Mouse (Mus musculus): ENCODE data around the gene Plac1.

The Plac1 gene

GRCm38 (mm10) chrX:53114994-53115393 lies 124.9 kb downstream of the Plac1 start:
- no peak for DNase-seq (ENCODE audit: low read depth in 1 of 2, low spot score in 2 of 2)

DNA sequence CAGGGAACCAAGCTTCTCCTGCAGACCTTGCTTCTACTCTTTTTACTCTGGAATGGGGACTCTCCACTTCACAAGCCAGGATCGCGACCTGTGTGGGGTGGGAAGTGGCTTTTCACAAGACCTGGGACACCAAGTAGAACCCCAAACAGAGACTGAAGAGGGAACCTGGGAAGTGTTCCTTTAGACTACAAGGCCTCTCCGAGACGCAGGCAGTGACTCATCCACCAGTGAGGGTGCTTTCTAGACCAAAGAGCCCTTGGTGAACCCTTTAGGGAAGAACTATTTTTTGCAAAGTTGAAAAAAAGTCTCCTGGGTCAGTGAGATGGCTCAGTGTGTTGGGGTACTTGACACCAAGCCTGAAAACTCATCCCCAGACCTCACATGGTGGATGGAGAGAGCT lies 129.8 kb downstream of the Plac1 start:
- DNase-seq (ENCODE audit: low read depth in 1 of 2, low spot score in 2 of 2), result no peak

- DNase-seq (ENCODE audit: low read depth in 1 of 2, low spot score in 2 of 2), result no peak
These were observed 132.8 kb downstream of the Plac1 start for GRCm38 (mm10) chrX:53107127-53107526.

GRCm38 (mm10) chrX:53101165-53101564 lies 138.7 kb downstream of the Plac1 start:
- no peak for DNase-seq (ENCODE audit: low read depth in 1 of 2, low spot score in 2 of 2)

DNA sequence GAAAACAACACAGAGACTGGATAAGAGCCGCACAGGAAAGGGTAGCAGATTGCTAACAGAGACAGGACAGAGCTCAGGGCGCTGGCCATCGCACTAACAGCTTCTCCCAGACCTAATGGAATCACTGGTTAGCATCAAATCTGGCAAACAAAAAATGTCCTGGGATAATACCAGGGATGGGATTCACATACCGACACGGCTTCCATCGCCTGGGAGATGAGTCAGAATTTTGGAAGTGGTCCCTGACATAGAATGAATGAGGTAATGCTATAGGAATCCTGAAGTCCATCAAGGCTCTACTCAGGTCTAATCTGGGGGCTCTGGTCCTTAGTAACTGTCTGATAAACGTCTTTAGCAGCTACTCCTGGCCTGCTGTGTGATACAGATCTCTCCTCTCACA lies 140.0 kb downstream of the Plac1 start:
- no peak for DNase-seq (ENCODE audit: low read depth in 1 of 2, low spot score in 2 of 2)

GRCm38 (mm10) chrX:53099266-53099665 lies 140.6 kb downstream of the Plac1 start:
- DNase-seq (ENCODE audit: low read depth in 1 of 2, low spot score in 2 of 2), result no peak

DNA sequence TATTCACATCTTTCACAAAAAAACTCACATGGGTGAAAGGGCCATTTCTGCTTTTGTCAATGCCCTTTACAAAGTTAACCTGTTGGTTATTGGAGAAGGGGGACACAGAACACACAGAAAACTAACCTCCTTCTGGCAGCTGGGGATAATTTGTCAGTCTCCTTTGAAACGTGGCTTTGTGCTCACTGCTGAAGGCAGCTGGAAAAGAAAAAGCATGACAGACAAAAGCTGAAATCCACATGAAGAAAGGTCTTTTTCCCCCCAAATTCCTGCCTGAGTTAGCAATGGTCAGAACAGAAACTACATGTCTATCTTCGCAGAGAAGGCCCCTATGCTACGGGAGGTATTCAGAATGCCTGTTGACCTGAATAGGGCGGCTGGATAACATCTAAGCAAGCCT lies 141.6 kb downstream of the Plac1 start:
- DNase-seq (ENCODE audit: low read depth in 1 of 2, low spot score in 2 of 2), result no peak

- DNase-seq (ENCODE audit: low read depth in 1 of 2, low spot score in 2 of 2), result no peak
These were observed 142.1 kb downstream of the Plac1 start for GRCm38 (mm10) chrX:53097786-53098185.

GRCm38 (mm10) chrX:53093381-53093780 lies 146.5 kb downstream of the Plac1 start:
- DNase-seq (ENCODE audit: low read depth in 1 of 2, low spot score in 2 of 2), result no peak

DNA sequence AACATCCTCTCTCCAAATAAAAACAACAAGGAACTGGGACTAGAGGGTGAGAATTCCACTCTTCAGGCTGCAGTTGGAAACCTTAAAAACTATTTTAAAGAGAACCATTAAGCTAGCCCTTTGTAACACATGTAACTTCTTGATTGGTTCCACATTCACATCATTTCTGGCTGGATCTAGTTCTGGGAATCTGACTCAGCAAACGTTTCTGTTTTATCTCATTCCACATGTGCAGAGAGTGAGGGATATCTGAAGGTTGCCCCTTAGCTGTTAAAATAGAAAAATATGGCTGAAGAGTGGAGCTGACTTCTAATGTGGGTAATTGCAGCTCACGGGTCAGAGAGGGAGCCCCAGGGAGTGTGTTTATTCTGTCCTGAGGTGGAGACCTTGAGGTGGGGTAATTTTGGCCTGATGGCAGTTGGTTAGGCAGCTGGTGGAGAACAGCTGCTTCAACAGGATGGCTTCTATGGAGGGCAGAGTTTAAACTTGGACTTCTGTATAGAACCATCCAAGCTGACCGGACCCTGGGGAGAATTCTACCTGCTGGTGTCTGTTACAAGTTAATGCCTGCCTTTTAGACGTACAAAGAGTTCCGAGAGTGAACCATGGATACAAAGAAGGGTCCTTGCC lies 151.1 kb downstream of the Plac1 start:
- no peak for DNase-seq (ENCODE audit: low read depth in 1 of 2, low spot score in 2 of 2)

GRCm38 (mm10) chrX:53087202-53087601 lies 152.7 kb downstream of the Plac1 start:
- no peak for DNase-seq (ENCODE audit: low read depth in 1 of 2, low spot score in 2 of 2)

DNA sequence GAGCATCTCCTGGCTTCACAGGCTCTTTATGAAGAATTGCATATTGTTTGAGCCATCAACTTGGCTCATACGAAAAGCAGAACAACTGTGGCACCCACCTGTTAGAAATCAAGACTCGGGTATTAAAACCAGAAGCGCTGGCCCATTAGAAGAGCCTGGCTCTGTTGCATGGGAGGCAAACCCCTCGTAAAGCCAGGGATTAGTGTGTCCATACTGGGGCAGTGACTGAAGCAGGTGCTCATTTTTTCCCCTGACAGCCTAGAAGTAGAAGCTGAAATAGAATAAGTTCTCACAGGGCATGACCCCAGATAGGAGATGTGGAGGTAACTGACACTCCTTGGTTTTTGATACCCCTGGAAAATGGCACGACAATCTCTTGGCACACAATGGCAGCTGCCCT lies 154.4 kb downstream of the Plac1 start:
- DNase-seq (ENCODE audit: low read depth in 1 of 2, low spot score in 2 of 2), result no peak

DNA sequence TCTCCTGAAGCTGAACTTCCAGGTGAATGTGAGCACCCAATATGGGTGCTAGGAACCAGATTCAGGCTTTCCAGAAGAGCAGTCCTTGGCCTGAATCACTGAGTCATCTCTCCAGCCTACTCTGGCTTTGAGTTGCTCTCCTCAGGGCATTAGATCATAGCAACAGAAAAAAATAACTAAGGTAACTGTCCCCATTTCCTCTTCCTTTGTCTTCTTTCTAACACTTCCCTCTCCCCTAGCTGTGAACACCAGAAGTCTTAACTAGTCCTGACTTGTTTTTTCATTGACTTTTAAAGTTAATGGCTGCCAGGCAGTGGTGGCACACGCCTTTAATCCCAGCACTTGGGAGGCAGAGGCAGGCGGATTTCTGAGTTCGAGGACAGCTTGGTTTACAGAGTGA lies 175.5 kb downstream of the Plac1 start:
- DNase-seq (ENCODE audit: low read depth in 1 of 2, low spot score in 2 of 2), result no peak

- DNase-seq (ENCODE audit: low read depth in 1 of 2, low spot score in 2 of 2), result no peak
These were observed 180.4 kb downstream of the Plac1 start for GRCm38 (mm10) chrX:53059426-53060007.

DNA sequence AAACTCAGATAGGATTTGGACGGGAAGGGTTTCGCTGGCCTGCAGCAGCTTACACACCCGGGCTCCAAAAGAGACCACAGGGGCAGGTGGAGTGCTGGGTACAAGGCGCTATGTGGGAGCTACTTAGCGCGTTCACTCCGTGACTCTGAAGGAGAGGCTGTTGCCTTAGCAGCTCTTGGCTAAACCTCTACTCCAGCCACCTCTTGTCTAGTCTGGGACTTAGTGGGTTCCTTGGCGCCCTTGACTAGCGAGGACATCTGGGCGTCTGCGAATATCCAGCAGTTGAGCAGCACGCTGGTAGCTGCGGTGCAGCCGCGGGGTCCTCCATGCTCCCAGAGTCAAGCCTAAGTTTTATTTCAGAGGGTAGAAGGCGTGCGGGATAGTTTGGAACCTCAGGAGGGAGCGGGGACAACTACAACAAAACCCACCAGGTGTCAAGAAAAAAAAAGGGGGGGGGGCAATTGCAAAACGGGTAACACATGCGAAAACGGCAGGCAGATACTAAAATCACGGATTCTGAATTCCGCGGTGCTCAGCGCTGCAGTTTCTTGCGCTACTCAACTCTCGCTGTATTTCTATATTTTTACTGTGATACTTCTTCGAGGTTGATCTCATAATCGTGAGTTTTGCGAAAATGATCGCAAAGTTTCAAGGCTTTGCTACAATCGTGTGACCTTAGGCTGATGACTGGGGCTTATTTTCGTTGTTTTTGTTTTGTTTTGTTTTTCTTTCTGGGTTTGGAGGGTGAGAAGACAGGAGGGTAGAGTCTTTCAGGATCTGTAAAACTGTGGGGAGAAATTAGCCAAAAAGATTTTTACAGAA lies 181.2 kb downstream of the Plac1 start:
- no peak for DNase-seq (ENCODE audit: low read depth in 1 of 2, low spot score in 2 of 2)

DNA sequence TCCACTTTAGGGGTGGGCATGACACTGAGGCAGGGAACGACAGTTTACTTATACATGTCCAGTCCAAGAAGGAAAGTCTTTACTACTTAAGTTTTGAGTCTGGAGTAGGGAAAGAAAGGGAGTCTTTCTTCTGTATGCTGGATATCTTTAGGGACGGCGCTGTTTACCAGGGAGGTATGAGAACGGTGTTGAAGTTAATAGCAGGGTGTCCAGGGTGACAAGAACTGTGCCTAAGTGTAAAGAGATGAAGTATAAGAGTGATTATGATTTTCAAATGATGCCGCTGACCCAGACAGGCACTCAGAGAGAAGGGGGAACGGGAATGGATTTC lies 182.2 kb downstream of the Plac1 start:
- no peak for DNase-seq (ENCODE audit: low read depth in 1 of 2, low spot score in 2 of 2)

DNA sequence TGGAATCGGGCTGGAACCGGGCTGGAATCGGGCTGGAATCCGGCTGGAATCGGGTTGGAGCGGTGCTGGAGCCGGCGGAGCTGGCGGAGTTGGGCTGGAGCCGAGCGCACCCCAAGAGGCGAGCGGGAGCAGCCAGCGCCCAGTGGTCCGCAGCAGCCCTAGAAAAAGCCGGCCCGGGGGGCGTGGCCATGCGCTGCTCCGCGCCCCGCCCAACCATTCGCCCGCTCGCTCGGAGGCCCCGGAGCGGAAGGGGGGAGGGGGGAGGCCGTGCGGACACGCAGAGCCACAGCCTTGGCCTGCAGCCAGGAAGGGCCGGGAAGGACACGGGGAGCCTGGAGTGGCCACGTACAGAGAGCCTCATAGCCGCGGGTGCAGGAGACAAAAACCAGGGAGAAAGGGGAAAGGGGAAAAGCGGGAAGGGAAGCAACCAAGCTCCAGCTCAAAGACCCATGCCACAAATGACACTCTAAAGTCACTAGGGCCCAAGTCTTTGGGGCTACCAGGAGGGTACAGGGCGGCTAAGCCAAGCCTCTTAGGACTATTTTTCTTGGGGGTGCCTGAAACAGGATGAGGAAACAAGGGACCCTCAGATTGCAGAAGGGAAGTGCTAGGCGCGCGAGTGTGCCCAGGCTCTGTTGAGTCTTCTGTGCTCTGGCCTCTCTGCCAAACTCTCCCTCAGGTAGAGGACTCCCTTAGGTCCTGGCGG lies 182.7 kb downstream of the Plac1 start:
- peak in 1 of 2 experiments; percentile 16 for DNase-seq (ENCODE audit: low read depth in 1 of 2, low spot score in 2 of 2)

DNA sequence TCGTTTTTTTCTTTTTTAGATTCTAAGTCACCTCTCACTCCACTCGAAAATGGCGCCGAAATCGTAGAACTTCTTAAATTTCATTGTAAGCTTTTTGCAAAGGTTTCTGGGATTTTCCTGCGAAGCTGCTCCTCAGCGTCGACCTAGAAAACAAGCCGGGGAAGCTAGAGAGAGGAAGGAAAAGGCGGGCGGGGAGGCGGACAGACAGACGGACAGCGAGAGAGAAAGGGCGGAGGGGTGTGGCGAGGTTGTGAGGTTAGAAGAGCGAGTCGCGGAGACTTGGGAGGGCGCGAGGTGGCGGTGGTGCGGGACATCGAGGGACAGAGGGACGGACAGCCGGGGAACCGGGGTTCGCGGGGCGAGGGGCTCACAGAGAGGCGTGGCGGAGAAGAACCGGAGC lies 183.3 kb downstream of the Plac1 start:
- DNase-seq (ENCODE audit: low read depth in 1 of 2, low spot score in 2 of 2), result no peak

- DNase-seq (ENCODE audit: low read depth in 1 of 2, low spot score in 2 of 2), result no peak
These were observed 184.1 kb downstream of the Plac1 start for GRCm38 (mm10) chrX:53055771-53056170.

DNA sequence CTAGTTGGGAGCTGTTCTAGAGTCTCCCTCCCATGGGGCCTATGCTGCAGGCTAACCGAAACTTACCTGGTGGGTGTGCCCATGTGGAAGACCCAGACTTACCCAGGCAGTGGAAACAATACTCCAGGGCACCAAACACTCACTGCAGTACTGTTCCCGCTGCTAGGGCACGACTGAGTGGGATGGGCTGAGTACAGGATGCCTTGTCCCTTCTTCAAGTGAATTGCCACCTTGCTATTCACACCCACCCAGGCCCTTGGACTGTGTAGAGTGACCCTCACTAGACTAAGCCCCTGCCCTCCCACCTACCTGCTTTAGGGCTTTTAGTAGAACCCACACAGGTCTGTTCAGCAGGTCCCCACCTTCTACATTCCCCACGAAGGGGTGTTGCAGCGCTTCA lies 186.0 kb downstream of the Plac1 start:
- DNase-seq (ENCODE audit: low read depth in 1 of 2, low spot score in 2 of 2), result no peak

GRCm38 (mm10) chrX:53052652-53053500 lies 187.0 kb downstream of the Plac1 start:
- no peak for DNase-seq (ENCODE audit: low read depth in 1 of 2, low spot score in 2 of 2)
